Mouse (Mus musculus): ENCODE measurements around the gene Inka2. TPM values are rescaled to one million over a fixed set of nuclear protein-coding genes. Genes with fewer than 3 reads are reported as not detected.

Inka2 gene
- polyA plus RNA-seq (2012; ENCODE audit: low replicate concordance) = 0.74 and 0.77 TPM in 2 replicates

DNA sequence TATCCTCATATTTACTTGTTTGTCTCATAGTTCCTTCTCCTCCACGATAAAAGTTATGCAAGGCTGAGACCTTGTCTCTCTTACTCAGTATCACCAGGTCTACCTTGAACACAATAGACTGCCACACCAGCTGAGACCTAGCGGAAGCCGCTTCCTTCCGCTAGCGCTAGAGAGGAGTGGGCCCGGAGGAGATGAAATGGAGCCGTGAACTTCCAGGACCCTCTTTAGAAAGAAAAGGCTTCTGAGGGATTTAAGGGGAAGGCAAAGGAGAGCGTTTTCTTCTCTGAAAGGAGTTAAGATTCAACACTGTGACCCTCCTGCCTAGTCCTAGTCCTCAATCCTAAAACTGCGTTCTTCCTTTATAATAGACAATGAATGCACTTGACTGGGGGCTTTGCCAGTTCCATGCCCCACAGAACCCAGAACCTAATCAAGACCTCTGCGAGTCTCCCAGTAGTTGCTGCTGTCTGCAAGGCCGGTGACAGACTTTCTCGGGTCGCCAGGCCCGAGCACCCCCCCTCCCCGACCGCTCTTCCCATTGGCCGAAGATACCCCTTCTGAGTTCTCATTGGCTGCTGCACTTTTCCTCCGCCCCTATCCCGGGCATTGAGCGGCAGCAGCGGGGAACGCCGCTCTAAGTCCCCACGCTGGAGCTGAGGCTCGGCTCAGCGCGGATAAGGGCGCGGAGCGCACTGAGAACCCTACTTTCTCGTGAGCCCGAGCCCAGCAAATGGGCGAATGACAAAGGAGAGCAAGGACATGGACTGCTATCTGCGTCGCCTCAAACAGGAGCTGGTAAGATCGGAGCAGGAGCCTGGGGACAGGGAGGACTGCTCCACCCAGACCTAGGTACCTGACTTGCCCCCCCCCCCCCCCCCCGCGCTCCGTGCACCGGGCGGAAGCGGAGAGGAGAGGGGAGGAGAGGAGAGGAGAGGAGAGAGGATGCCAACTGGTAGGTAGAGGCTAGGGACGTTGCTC is at the start of gene Inka2:
Inka2 (plus strand) TSS at position 569 of the 978 bp plus-strand sequence.

DNA sequence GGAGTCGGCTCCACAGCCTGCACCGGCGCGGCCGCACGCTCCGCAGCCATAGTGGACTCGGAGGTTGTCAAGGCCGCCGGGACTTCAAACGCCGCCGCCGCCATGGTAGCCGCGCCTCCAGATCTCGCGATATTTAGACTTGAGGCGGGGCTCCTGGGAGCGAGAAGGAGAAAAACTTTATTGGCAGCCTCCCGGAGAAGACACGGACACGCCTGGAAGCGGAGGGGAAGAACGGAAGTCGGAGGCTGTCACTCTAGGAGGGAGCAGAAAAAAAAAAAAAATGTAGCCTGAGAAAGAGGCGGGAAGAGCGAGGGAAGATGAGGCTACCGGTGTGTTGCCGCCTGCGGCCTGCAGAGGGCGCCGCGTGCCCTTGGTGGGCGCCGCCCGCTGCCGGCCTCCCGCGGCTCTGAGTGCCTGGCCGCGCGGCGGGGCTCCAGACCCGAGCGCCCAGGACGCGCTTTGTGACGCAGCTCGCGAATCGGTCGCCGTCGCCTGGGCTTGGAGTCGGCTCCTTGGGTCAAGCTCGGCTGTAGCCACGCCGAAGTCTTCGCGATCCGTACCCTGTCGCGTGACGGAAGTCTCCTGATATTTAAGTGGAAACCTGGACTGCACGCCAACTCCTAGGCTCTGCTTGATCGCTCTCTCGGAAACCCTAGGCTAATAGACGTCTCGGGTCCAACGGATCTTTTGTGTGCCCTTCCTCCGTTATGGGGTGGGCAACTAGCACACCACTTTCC is 16.9 kb upstream of the Inka2 start, which contains the start of gene Ddx20:
Ddx20 (minus strand) TSS at position 251 of the 737 bp plus-strand sequence.

Other genes starting within 250 kb of the Inka2 start
- 7.0 and 10.0 TPM in 2 replicates for gene Ddx20, start 17.0 kb upstream of the Inka2 start, polyA plus RNA-seq (2012; ENCODE audit: low replicate concordance)
- 13.7 and 35.1 TPM in 2 replicates for gene Rap1a, start 96.7 kb downstream of the Inka2 start, polyA plus RNA-seq (2012; ENCODE audit: low replicate concordance)
- gene Adora3, start 166.3 kb downstream of the Inka2 start, polyA plus RNA-seq (2012; ENCODE audit: low replicate concordance) = 0.16 and 0.17 TPM in 2 replicates
- gene Tmigd3, start 166.3 kb downstream of the Inka2 start, polyA plus RNA-seq (2012; ENCODE audit: low replicate concordance) = not detected in 2 replicates
- gene I830077J02Rik, start 228.1 kb downstream of the Inka2 start, polyA plus RNA-seq (2012; ENCODE audit: low replicate concordance) = 6.1 and 7.3 TPM in 2 replicates